Mouse (Mus musculus) neural tube, embryonic 14.5 days (tissue): Measurements from ENCODE around the gene Banf2. TPM values are rescaled to one million over a fixed set of nuclear protein-coding genes. Genes with fewer than 3 reads are reported as not detected.

Experiments used
- polyA plus RNA-seq: library from polyadenylated mRNA; unstranded; fragments of >200 nt; fragmentation: Nextera tagmentation; extraction: Ambion mirVana; gene quantifications from 2 replicates; pipeline ENCODE4 v1.2.1, GENCODE M21; 2014

Banf2 gene
- polyA plus RNA-seq, 1 experiment from 2014 or later: not detected

Other genes starting within 250 kb of the Banf2 start
- 1.3 and 1.7 TPM in 2 replicates for gene Bfsp1, start 169.9 kb upstream of the Banf2 start, polyA plus RNA-seq
- 452 and 484 TPM in 2 replicates for gene Dstn, start 117.7 kb upstream of the Banf2 start, polyA plus RNA-seq
- gene Rrbp1, start 21.8 kb upstream of the Banf2 start, polyA plus RNA-seq: 32.7 and 46.0 TPM in 2 replicates
- 11.3 and 11.8 TPM in 2 replicates for gene Mgme1, start 237.6 kb downstream of the Banf2 start, polyA plus RNA-seq
- gene Snx5, start 237.8 kb downstream of the Banf2 start, polyA plus RNA-seq: 79.1 and 86.8 TPM in 2 replicates